Mouse (Mus musculus): ENCODE measurements around the gene Hmbs.
"Not testable (repeated sequence)": the region's sequence is repeated elsewhere in the genome, so short reads cannot be mapped to it uniquely, and the experiment has no call there.

Hmbs gene

GRCm38 (mm10) chr9:44343781-44344421 is at the start of gene Hmbs:
Gene Hmbs, minus strand, starts transcription at chr9:44344228.
- DNase-seq (ENCODE audit: low read depth, low spot score), result peak; percentile 88

DNA sequence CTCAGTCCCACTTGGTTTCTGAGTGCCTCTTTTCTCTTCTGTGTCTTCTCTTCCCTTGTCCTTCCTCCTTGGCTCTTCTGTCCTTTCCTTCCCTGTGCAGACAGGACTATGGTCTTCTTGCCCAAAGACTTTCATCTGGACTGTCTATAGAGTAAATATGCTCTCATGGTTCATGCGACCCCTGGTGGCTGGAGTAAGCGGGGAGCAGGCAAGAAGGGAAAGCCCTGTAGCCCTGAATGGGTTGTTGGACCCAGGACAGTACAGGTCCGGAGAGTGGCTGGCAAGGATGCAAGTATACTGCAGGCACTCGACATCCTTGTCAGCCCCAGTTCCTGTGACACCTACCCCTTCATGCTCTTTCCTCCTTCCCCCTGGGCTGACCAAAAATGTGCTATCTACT is 47.4 kb upstream of the Hmbs start:
- DNase-seq (ENCODE audit: low read depth, low spot score), result peak; percentile 66

GRCm38 (mm10) chr9:44389273-44389672 is 45.2 kb upstream of the Hmbs start:
- peak; percentile 41 for DNase-seq (ENCODE audit: low read depth, low spot score)

- DNase-seq (ENCODE audit: low read depth, low spot score), result no peak
Observed at GRCm38 (mm10) chr9:44387221-44387620, 43.2 kb upstream of the Hmbs start.

- no peak for DNase-seq (ENCODE audit: low read depth, low spot score)
Observed at GRCm38 (mm10) chr9:44384596-44384995, 40.6 kb upstream of the Hmbs start.

GRCm38 (mm10) chr9:44379862-44380261 is 35.8 kb upstream of the Hmbs start:
- peak; percentile 43 for DNase-seq (ENCODE audit: low read depth, low spot score)

DNA sequence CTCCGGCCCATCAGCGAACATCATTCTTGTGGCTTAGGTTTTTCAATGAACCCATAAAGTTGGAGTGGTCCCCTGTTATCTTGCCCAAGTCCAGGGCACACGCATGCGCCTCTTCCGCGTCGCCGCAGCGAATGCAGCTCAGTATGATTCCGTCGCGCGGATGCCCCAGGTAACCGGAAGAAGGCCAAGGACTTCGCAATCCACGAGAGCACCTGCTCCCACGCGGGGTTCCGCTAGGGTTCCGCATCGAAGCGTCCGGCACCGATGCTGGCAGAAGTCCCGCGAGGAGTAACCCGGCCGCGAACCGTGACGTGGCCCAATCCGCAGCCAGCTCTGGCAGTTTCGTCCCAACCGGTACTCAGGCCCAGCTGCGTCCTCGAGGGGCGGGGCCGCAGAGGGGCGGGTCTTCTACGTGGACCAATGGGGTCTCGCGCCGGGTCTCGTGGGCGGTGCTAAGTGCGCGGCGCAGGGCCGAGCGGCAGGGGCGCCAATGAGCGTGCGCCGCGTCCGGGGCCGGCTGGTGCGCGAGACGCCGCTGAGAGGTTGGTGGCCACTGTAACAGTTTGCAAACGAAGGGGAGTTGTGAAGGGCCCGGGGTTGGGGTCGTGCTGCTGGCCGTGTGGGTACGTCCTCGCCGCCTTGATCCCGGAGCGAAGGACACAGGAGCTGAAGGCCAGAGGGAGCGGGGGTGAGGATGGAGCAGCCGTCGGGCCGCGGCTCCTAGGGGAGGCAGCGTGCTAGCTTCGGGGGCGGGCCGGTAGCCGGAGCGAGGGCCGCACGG is 35.2 kb upstream of the Hmbs start, which contains the start of gene Hyou1:
Hyou1 (plus strand) TSS at position 437 of the 781 bp plus-strand sequence.
- peak; percentile 98 for DNase-seq (ENCODE audit: low read depth, low spot score)

DNA sequence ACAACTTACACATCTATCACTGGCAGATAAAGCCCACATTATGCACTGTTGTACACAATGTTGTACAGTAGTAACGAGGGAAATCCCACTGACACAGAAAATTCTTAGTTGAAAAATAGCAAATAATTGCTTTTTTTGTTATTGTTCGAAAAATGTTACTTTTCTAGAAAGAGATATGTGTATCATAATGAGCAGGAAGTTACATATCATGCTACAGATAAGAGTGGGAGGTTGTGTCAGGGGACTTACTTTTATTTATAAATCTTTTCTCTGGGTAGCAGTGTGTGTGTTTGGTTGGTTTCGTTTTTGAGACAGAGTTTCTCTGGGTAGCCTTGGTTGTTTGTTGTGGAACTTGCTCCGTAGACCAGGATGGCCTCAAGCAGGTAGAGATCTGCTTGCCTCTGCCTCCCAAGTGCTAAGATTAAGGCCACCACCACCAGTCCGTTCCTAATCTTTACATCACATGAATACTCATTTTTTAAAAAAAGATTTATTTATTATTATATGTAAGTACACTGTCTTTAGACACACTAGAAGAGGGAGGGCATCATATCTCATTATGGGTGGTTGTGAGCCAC is 34.2 kb upstream of the Hmbs start:
- DNase-seq (ENCODE audit: low read depth, low spot score), result no peak

GRCm38 (mm10) chr9:44377335-44377734 is 33.3 kb upstream of the Hmbs start:
- DNase-seq (ENCODE audit: low read depth, low spot score), result not testable (repeated sequence)

GRCm38 (mm10) chr9:44376141-44376540 is 32.1 kb upstream of the Hmbs start:
- DNase-seq (ENCODE audit: low read depth, low spot score), result no peak

- DNase-seq (ENCODE audit: low read depth, low spot score), result no peak
Observed at GRCm38 (mm10) chr9:44373386-44373785, 29.4 kb upstream of the Hmbs start.

DNA sequence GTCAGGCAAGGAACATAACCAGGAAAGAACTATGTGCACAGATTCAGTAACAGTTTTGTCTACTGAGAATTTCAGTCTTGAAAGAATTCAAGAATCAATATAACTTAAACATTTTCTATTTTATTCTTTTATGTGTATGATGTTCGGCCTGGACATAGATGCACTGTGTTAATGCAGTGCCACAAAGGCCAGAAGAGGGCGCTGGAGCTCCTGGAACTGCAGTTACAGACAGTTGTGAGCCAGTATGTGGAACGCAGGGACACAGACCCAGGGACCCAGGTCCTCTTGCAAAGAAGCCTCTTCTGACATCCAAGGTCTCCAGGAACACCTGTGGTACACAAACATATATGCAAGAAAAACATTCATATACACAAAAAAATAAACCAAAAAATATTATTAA is 20.5 kb upstream of the Hmbs start:
- DNase-seq (ENCODE audit: low read depth, low spot score), result peak; percentile 29

DNA sequence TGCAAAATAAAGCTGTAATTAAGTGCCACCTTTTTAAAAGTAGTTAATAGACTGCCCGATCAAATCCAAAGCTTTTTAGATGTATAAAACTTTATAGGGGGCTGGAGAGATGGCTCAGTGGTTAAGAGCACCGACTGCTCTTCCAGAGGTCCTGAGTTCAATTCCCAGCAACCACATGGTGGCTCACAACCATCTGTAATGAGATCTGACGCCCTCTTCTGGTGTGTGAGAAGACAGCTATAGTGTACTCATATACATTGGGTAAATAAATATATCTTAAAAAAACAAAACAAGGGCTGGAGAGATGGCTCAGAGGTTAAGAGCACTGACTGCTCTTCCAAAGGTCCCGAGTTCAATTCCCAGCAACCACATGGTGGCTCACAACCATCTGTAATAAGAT is 17.9 kb upstream of the Hmbs start:
- not testable (repeated sequence) for DNase-seq (ENCODE audit: low read depth, low spot score)

DNA sequence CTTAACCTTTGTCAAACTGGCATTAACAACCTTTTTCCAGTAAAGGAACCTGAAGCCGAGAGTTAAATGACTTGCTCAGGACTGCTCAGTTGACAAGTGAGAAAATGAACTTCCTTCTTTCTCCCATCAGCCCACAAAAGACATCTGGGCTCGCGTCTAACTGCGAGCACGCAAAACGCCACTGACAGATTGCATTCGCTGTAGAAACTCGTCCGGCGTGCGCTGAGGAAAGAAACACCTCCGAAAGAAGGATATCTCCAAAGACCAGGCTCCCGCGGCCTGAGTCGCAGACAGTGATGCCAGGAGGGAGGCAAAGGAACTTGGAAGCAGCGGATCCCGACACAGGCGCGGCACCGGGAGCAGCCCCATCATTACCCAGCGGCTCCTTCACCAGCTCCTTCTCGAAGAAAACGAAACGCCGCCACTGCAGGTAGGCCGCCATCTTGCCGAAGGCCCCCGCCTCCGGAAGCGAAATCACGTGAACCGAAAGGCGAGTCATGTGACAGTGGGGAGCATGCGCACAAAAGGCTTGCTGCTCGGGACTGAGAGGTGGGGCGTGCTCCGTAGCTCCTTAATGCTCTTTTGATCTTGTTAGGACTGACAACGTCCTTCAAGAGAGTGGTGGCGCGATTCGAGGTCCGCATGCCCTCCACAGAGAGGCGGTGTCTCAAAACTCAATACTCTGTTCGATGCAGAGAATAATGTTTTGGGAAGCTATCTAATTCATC is 17.3 kb upstream of the Hmbs start, which contains the start of gene Vps11:
Vps11 (minus strand) TSS at position 481 of the 728 bp plus-strand sequence.
- peak; percentile 99 for DNase-seq (ENCODE audit: low read depth, low spot score)

GRCm38 (mm10) chr9:44357207-44357606 is 13.2 kb upstream of the Hmbs start:
- DNase-seq (ENCODE audit: low read depth, low spot score), result peak; percentile 41

DNA sequence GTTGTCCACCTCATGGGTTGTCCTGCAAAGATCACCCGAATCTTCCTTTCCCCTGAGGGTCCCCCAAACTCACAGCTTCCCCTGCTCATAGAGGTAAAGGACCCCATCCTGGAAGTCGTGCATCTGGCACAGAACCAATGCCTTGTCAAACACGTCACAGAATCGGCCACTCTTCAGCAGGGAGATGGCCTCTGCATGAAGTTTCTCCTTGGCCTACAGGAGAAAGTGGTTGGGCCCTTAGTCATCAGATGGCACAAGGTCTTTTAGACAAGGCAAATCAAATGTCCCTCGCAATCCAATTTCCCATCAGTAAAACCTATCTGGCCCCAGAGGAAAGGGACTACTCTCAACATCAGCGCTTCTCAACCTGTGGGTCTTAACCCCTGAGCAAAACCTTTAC is 9.1 kb upstream of the Hmbs start:
- no peak for DNase-seq (ENCODE audit: low read depth, low spot score)

DNA sequence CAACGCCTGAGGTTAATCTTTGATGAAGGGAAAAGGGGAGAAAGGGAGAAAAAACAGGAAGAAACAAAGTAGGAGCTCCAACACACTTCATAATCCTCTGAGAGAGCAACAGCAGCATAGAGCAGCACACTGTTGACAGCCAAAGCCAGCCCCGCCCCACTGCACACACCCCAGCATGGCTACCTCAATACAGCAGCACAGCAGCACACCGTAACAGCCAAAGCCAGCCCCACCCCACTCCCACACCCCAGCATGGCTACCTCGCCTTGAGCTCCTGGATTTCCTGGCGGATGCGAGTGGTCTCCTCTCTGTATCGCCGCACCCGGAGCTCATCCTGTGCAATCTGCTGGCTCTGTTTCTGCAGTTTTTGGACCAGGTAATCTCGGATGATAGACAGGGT is 8.3 kb upstream of the Hmbs start:
- DNase-seq (ENCODE audit: low read depth, low spot score), result no peak

- DNase-seq (ENCODE audit: low read depth, low spot score), result no peak
Observed at GRCm38 (mm10) chr9:44351396-44351795, 7.4 kb upstream of the Hmbs start.

DNA sequence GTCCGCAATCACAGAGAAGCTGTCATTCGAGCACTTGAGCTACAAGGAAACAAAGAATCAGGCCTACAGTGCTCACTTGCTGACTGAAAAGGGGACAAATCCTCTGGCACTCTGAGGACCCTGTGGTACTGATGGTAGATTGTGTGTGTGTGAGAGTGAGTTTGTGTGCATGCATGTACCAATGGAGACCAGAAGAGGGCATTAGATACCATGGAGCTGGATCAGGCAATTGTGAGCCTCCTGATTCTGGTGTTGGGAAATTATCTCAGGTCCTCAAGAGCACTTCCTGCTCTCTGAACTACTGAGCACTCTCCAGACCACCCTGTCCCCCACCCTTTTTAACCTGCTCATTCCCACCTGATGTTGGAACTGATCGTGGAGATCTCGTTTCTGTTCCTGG is 4.5 kb upstream of the Hmbs start:
- no peak for DNase-seq (ENCODE audit: low read depth, low spot score)

GRCm38 (mm10) chr9:44347621-44348020 is 3.6 kb upstream of the Hmbs start:
- DNase-seq (ENCODE audit: low read depth, low spot score), result no peak

DNA sequence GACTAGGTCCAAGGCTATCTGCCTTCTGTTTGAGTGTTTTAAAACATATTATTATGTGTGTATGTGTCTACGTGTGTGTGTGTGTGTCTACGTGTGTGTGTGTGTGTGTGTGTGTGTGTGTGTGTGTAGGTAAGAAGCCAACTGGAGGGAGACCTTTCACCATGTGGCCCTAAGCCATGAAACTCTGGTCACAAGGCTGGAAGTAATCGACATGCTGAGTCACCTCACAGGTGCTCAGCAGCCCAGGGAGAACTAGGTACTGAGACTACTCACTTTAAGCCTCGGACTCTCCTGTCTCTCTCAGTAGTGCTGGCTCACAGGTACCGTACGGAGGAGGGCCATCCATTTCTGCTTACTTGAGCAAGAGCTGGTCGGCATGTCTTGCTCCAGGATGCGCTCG is 3.1 kb upstream of the Hmbs start:
- no peak for DNase-seq (ENCODE audit: low read depth, low spot score)
